Mouse (Mus musculus) splenic B cell, adult 2 months (primary cell): ENCODE results near the gene Vpreb3.
"Not testable (repeated sequence)": the region's sequence is repeated elsewhere in the genome, so short reads cannot be mapped to it uniquely, and the experiment has no call there.

Source experiments
- DNase-seq: peaks from one replicate; pipeline ENCODE4 v3.0.0-alpha.2; 2011; ENCODE audit warnings: low read depth, low spot score
- H3K27me3 ChIP-seq: 2 replicates; pipeline ENCODE4 v1.6.1; 2012; ENCODE audit warnings: mild to moderate bottlenecking, low read length, moderate library complexity, mixed read lengths; ENCODE audit not compliant: control insufficient read depth, poor library complexity, insufficient read depth, severe bottlenecking
- H3K36me3 ChIP-seq: 2 replicates; pipeline ENCODE4 v1.6.1; 2012; ENCODE audit warnings: mild to moderate bottlenecking, low read length, moderate library complexity, mixed read lengths; ENCODE audit not compliant: control insufficient read depth, poor library complexity, insufficient read depth, severe bottlenecking

Gene Vpreb3

DNA sequence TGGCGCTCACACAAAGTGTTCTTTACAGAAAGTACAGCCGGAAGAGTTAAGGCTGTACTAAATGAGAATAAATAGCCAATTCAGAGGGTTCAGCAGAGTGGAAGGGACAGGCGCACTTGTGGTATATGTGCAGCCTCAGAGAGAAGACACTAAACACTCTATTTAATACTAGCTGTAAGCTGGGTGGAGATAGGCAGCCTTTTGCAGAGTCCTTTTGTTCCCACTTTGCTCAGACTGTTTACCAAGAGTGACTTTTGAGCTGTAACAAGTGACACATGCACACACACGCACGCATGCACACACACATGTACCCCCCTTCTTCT is 35.9 kb downstream of the Vpreb3 start:
- DNase-seq, result no peak
- no peaks in the 10 kb centered on the region for H3K36me3 ChIP-seq
- H3K27me3 ChIP-seq, result no peaks in the 10 kb centered on the region

DNA sequence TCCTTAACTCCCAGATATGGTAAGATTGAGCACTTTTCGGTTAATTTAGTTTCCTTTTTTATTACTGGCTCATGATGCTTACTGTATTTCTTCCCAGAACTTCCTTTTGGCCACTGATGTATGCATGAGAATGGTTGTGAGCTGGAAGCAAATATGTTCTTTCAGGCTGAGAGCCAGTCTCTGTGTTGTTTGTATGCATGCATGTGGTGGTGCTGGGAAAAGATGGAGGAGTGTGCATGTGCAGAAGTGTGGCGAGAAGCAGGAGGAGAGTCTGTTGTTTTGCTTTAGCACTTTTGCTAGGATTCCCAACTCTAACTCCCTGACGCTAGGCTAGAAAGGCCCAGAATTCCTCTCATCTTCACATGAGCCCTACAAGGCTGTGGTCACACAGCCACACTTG is 36.6 kb downstream of the Vpreb3 start:
- Histone ChIP-seq H3K36me3 (no peaks in the 10 kb centered on the region), H3K27me3 (no peaks in the 10 kb centered on the region)
- no peak for DNase-seq

DNA sequence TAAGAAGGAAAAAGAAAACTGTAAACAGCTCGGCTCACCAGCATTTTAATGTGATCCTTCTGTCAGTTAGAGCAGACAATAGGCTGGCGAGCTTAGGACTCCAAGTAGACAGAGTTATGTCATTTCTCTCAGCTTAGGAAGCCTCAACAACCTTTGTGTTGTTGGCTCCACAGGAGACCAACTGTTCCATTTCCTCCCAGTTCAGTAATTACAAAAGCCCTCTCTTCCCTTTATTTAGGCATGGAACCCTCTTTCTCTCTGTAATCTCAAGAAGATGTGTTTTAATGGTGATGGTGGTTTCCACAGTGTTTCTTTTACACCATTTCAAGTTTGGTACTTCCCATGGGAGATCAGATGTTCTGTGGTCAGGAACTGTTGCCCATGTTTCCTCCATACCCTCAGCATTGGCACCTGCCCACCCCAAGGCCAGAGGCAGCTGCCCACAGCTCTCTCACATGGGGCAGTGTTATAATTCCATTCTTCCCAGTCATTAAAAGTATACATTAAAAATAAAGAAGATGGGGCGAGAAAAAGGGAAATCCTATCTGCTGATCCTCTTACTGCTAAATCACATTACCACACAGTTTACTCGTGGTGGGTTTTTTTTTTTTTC is 47.7 kb downstream of the Vpreb3 start:
- Histone ChIP-seq H3K36me3 (no peaks in the 10 kb centered on the region), H3K27me3 (no peaks in the 10 kb centered on the region)
- DNase-seq, result no peak

DNA sequence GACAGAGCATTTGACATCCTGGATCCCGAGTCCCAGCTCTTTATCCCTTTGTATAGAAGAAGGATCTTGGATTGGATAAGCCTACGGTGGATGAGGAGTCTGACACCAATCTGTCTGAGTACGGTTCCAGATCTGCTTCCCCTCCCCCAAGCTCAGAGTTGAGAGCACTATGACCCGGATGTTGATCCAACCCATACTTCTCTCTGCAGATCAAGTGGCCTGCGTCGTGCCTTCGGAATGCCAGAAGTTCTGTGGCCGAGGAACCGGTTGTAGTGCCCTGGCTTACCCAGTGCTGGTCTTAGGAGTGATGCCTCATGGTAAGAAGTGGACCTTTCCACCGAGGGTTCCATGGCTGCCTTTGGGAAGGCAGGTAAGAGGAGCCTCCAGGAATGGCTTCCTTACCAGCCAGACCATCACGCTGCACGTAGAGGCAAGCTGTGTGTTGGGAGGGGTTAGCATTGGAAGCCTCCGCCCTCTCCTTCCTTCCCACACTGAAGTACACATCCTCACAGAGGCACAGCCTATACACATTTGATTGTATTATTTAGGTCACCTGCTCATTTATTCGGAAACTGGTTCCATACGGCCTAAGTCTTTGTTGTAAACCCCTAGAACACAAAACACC is 50.9 kb downstream of the Vpreb3 start:
- no peak for DNase-seq
- no peaks in the 10 kb centered on the region for H3K36me3 ChIP-seq

DNA sequence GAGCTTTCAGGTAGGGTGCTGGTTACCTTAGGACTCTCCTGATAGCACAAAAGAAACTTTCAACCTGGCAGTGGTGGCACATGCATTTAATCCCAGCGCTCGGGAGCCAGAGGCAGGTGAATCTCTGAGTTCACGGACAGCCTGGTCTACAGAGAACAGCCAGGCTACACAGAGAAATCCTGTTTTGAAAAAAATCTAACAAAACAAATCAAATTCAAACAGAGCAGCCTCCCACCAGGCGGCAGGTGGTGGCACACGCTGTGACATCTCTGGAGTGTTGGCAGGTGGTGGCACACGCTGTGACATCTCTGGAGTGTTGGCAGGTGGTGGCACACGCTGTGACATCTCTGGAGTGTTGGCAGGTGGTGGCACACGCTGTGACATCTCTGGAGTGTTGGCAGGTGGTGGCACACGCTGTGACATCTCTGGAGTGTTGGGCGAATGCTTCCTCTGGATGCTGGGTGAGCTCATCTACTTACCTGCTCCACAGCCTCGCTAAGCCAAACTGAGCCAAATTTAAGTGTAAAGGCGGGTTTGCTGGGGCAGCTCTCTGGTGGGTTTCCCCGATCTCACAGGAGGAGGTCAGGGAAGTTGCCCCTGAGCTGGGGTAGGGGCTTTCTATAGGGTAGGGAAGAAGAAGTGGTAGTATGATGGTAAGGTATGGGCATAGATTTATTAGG is 51.8 kb downstream of the Vpreb3 start:
- not testable (repeated sequence) for DNase-seq, H3K36me3 ChIP-seq, H3K27me3 ChIP-seq

More for the DNA sequence above, 50.9 kb downstream of the Vpreb3 start:
- no peaks in the 10 kb centered on the region for H3K27me3 ChIP-seq

DNA sequence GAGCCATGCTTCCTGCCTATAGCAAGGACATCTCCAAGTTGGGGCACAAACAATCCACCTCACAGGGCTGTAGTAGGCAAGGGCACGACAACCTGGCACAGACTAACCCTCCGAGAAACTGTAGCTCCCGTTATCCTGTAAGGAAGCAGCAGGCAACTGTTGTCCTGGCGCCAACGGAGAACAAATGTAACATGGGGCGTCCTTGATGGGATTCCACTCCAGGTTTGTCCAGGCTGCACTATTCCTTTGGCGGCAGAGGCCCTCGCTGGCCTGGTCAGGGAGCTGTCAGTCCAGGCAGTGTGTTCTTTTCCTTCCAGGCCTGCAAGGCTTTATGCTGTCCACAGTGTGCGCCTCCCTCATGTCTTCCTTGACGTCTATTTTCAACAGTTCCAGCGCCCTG is 52.6 kb downstream of the Vpreb3 start:
- no peak for DNase-seq
- H3K36me3 ChIP-seq, result no peaks in the 10 kb centered on the region
- H3K27me3 ChIP-seq, result no peaks in the 10 kb centered on the region

DNA sequence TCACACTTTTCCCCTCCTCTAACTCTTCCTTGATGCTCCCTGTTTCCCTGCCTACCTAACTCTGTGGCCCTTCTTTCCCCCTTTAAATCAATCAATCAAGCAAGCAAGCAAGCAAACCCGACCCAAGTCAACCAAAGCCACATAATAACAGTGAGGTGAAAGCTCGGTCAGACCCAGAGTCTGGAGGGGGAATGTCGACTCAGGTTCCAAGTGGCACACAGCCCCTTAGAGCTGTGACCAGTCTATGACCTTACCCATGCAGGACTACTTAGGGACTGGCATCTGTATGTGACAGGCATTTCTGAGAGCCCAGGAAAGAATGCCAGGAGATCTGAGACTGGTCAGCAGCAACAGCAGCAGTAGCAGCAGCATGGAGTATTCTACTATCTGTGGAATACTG is 53.5 kb downstream of the Vpreb3 start:
- no peaks in the 10 kb centered on the region for H3K36me3 ChIP-seq
- no peaks in the 10 kb centered on the region for H3K27me3 ChIP-seq
- no peak for DNase-seq
